Mouse (Mus musculus) lung, postnatal 25 days (tissue): ENCODE data around the gene Ensa.
"Not testable (repeated sequence)": the region's sequence is repeated elsewhere in the genome, so short reads cannot be mapped to it uniquely, and the experiment has no call there.

Source experiments
- DNase-seq: peaks from one replicate; pipeline ENCODE4 v3.0.0; 2022; ENCODE audit warnings: low spot score

Gene Ensa

GRCm38 (mm10) chr3:95643097-95643496, 18.3 kb downstream of the Ensa start:
- DNase-seq: no peak

DNA sequence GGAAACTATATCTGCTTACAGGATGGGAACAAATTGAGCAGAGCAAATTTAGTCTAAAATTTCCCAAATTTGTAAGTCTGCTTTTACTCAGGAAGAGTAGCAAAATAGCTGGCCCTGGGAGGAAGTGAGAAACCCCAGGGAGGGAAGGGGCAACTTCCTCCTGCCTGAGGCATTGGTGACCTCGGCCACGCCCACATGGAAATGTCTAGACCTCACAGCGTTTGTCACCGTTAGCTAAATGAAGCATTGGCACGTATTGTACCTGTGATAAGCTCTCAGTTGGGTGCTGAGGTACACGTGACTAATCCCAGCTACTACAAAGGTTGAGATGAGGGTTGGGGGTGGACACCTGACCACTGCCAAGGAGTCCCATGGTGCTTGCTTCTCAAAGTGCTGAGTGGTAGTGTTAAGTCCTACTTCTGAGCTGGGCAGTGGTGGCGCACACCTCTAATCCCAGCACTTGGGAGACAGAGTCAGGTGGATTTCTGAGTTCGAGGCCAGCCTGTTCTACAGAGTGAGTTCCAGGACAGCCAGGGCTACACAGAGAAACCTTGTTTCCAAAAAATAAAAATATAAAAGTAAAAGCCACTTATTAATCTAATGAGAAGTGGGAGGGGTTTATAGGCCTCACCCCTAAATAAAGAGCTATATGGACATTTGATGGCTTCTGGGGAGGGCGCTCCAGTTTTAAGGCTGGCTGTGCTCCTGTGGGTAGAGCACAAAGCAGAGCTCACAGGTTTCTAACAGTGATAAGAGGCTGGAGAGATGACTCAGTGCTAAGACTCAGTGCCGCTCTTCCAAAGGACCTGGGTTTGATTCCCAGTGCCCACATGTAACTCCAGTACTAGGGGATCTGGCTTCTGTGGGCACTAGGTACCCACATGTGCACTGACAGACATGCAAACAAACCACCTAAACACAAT, 20.8 kb downstream of the Ensa start:
- peak; percentile 66 for DNase-seq

DNA sequence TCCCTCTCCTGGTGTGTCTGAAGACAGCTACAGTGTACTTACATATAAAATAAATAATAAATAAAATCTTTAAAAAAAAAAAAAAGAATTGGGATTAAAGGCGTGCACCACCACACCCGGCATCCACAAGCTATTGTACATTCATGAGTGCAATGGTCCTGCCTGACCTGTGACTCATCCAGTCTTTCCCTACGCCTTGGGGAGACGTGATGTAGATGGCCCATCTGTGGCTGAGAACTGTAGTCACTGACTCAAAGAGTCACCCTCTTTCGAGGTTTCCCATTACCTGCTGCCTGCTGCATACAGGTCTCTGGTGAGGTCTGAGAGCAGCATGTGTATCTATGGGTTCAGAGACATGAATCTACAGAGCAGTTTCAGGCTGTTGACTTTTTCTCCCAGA, 23.2 kb downstream of the Ensa start:
- no peak for DNase-seq

DNA sequence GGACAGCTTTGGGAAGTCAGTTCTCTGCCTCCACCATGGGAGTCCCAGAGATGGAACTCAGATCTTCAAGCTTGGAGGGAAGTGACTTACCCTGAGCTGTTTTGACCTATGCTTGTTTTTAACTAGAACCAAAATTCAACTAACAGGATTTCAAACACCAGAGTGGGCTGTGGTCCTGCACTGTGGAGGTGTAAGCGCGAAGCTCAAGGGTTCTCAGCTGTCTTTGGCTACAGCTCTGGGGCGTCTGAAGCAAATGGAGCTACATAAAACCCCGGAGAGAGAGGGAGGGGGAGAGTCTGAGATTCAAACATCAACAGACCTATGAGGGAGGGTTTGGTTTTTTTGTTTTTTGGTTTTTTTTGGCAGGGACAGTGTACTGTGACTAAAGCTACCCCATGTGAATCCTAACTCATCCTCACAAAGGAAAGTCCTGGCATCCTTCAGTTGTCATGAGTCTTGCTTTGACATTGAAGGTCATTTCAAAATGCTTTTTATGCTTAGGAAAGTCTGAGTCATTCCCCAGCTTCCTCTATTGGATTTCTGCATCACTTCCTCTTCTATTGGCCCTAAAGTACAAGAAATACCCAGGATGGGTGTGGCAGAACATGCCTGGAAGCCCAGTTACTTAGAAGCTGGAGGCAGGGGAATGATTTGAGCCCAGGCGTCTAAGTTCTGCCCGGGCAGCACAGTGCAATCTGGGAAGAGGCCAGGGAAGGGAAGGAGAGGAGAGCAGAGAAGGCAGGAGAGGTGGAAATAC, 25.7 kb downstream of the Ensa start:
- peak; percentile 90 for DNase-seq

- no peak for DNase-seq
Measured at GRCm38 (mm10) chr3:95651033-95651373, 26.2 kb downstream of the Ensa start.

GRCm38 (mm10) chr3:95651391-95652203, 26.8 kb downstream of the Ensa start:
- no peak for DNase-seq

GRCm38 (mm10) chr3:95652204-95652811, 27.5 kb downstream of the Ensa start:
- DNase-seq: no peak

- DNase-seq: no peak
Measured at GRCm38 (mm10) chr3:95652871-95653270, 28.1 kb downstream of the Ensa start.

GRCm38 (mm10) chr3:95653473-95654034, 28.8 kb downstream of the Ensa start:
- peak; percentile 92 for DNase-seq

DNA sequence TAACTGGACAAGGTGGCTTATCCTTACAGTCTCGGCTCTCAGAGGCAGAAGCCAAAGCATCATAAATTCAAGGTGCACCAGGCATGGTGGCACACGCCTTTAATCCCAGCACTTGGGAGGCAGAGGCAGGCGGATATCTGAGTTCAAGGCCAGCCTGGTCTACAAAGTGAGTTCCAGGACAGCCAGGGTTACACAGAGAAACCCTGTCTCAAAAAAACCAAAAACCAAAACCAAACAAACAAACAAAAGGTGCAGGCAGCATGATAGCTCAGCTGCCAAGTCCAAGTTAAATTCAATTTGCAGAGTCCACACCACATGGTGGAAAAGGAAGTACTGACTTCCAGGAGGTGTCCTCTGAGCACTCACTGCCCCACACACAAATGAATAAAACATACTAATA, 29.6 kb downstream of the Ensa start:
- not testable (repeated sequence) for DNase-seq

DNA sequence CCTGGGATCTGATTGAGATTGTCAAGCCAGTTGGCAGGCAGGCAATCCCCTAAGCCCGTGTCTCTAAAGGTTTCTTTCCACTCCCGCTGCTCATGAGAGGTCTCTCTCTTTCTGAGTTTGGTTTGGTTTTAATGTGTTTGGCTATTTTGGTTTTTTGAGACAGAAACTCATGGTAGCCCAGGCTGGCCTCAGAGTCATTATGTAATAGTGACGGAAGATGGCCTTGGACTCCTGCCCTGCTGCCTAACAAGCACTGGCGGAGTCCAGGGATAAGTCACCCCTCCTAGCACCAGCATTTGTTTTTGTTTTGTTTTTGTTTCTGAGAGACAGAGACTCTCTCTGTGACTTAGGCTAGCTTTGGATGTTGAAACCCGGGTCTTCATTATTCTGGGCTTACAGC, 30.6 kb downstream of the Ensa start:
- no peak for DNase-seq

DNA sequence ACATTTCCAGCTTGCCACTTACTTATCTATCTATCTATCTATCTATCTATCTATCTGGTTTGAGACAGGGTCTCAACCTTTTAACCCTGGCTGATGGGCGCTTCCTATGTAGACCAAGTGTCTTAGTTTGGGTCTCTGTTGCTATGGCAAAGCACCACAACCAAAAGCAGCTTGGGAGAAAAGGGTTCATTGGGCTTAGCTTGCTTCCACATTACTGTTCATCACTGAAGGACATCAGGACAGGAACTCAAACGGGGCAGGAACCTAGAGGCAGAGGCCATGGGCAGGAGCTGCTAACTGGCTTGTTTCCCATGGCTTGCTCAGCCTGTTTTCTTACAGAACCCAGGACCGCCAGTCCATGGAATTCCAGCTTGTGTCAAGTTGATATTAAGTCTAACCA, 32.3 kb downstream of the Ensa start:
- DNase-seq: no peak

DNA sequence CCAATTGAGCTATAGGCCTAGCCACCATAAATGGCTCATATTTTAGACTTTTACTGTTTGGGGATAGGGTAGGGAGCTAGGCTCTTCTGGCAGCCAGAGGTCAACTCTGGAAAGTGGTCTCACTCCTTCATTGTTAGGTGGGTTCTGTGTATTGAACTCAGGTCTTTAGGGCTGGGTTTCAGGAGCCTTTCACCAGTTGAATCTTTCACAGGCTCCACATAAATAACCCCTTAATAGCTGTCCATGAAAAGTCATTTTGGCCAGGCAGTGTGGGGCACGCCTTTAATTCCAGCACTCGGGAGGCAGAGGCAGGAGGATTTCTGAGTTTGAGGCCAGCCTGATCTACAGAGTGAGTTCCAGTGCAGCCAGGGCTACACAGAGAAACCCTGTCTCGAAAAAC, 32.9 kb downstream of the Ensa start:
- no peak for DNase-seq

GRCm38 (mm10) chr3:95658236-95658867, 33.6 kb downstream of the Ensa start, which contains the start of gene Mcl1:
TSS of gene Mcl1 (plus strand) at chr3:95658788.
- peak; percentile 97 for DNase-seq

GRCm38 (mm10) chr3:95658868-95659712, 34.3 kb downstream of the Ensa start:
- peak; percentile 89 for DNase-seq

DNA sequence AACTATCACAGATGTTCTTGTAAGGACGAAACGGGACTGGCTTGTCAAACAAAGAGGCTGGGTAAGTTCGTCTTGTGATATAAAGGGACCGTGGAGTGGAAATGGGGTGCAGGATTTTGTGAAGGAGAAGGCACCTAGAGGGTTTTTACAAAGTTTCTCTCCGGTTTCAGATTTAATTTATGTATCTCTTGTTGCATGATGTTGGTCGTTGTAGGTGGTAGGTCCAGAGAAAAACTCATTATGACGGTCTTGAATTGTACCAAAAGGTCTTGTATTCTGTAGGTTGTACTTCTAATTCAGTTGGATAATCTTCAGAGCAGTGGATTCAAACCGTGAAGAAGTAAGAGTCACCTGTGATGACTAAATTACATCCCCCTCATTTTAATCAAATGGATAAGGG, 35.2 kb downstream of the Ensa start:
- no peak for DNase-seq

DNA sequence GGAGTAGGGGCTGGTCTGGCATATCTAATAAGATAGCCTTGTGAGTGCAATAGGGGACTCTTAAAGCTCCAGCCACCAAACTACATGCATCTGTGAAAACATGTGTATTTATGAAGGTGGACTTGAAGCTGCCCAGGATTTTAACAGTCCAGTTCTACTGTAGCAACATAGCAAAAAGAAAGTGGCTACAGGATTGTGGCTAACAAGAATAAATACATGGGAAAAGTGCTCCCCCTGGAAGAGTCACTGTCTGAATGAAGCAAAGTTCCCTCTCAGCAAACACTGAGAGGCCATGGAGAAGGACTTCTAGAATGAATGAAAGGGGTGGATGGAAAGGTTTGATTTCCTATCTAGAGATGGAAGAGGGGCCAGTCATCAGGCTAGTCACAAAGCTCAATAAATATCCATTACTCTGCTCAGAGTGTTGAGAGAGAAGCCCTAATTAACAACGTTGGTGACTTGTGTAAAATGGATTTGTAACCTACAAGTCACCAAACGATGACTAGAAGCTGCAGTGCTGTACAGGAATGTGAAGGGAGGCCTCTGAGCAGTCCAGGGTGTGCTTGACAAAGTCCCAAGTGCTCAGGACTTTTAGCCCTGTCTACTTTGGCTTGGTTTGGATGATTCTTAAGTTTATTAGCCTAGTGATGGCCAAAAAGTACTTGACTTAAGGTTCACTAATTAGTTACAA, 36.1 kb downstream of the Ensa start:
- DNase-seq: no peak

DNA sequence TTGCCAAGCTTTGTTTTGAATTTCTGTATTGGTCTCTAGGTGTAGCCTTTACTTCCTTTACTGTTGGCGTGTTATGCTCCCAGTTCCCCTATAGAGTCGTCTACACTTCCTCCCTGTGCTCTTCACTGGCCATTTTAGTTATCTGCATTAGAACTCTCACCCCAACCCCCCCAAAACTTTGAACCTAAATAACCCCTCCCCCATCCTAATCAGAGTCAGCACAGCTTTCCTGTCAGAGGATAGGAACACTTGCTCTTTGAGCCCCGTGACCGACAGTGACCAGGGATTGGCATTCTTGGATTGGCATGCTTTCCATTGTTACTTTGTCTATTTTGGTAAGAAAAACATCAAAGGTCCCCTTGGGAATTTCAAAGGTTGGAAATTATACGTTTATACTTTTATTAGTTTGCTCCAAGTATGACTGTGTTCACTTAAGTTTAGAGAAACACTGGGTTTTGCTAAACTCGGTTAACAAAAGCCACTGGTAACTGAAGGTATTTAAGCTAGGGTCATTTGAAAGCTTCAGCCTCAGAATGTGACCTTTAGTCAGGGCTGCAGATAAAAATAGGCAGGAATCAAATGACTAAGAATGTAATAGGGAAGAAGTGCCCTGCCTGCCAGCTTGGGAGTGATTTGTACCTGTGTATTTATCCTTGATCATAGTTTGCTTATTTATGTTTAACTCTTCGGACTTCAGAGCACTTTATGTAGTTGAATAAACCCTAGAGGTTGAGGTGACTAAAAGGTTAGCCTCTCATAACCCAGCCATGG, 37.3 kb downstream of the Ensa start:
- no peak for DNase-seq
